Mouse (Mus musculus) hematopoietic stem cell, adult 5-6 weeks (primary cell): ENCODE results near the gene Prss45. TPM values are rescaled to one million over a fixed set of nuclear protein-coding genes. Genes with fewer than 3 reads are reported as not detected.

Experiments used
- ATAC-seq, 2 experiments: fragments of 125-278 bp in 1 of 2; replicated peaks in 1 of 2; 2 replicates each; pipeline ENCODE4 v1.8.0; 2016 to 2017; ENCODE audit warnings: inconsistent platforms in 2 of 2, mild to moderate bottlenecking in 2 of 2, moderate number of reproducible peaks in 2 of 2, low read depth in 1 of 2, moderate TSS enrichment in 1 of 2; ENCODE audit not compliant: low FRiP score in 2 of 2, poor library complexity in 2 of 2, severe bottlenecking in 2 of 2, insufficient read depth in 1 of 2, low TSS enrichment in 1 of 2
- total RNA-seq: library from RNA; stranded (forward); fragments of 172-1452, 232-1000 nt; gene quantifications from 2 replicates; pipeline ENCODE4 v1.2.3, GENCODE M21; 2017

The Prss45 gene
- total RNA-seq, 1 experiment from 2014 or later, result not detected

GRCm38 (mm10) chr9:110844206-110844605, 9.8 kb downstream of the Prss45 start, which contains the start of gene Prss46:
TSS of gene Prss46 (plus strand) at chr9:110844506.
- no peak for ATAC-seq

- no peak for ATAC-seq
These were observed 14.8 kb downstream of the Prss45 start for GRCm38 (mm10) chr9:110849162-110849561.

GRCm38 (mm10) chr9:110855903-110856302, 21.5 kb downstream of the Prss45 start:
- no peak for ATAC-seq

- ATAC-seq, result peak; percentile 37 to 74; a peak in 3 of 4 replicates
These were observed 22.5 kb downstream of the Prss45 start for GRCm38 (mm10) chr9:110856920-110857319.

- ATAC-seq, result peak in 1 of 2 experiments; percentile 42; a peak in 2 of 4 replicates
These were observed 23.5 kb downstream of the Prss45 start, which contains the start of gene Prss50 for GRCm38 (mm10) chr9:110857781-110858472. TSS of gene Prss50 (plus strand) at chr9:110857967.

- no peak for ATAC-seq
These were observed 24.1 kb downstream of the Prss45 start for GRCm38 (mm10) chr9:110858523-110858922.

GRCm38 (mm10) chr9:110858967-110859596, 24.7 kb downstream of the Prss45 start:
- ATAC-seq, result peak; percentile 31 to 37; a peak in 1 of 4 replicates

- peak; percentile 63 to 66 for ATAC-seq
These were observed 36.6 kb downstream of the Prss45 start for GRCm38 (mm10) chr9:110871030-110871429.

GRCm38 (mm10) chr9:110873681-110874659, 39.6 kb downstream of the Prss45 start:
- peak in 1 of 2 experiments; percentile 12; a peak in 1 of 4 replicates for ATAC-seq

- no peak for ATAC-seq
These were observed 40.3 kb downstream of the Prss45 start for GRCm38 (mm10) chr9:110874660-110875191.

- no peak for ATAC-seq
These were observed 40.9 kb downstream of the Prss45 start for GRCm38 (mm10) chr9:110875288-110875695.

GRCm38 (mm10) chr9:110877353-110877752, 43.0 kb downstream of the Prss45 start:
- ATAC-seq, result no peak

GRCm38 (mm10) chr9:110877888-110878287, 43.5 kb downstream of the Prss45 start:
- no peak for ATAC-seq

GRCm38 (mm10) chr9:110879191-110879920, 45.0 kb downstream of the Prss45 start, which contains the start of gene Als2cl:
TSS of gene Als2cl (plus strand) at chr9:110879870.
- no peak for ATAC-seq

- peak; percentile 18 to 50 for ATAC-seq
These were observed 45.7 kb downstream of the Prss45 start, which contains the start of gene Tmie for GRCm38 (mm10) chr9:110879998-110880561. TSS of gene Tmie (minus strand) at chr9:110880113.

GRCm38 (mm10) chr9:110880772-110881171, 46.4 kb downstream of the Prss45 start:
- ATAC-seq, result no peak
